ENCODE assay signal across 26 mouse cellular contexts in genomic region chr11:89055931-89056690, GRCm38 (mm10). TPM values are rescaled to one million over a fixed set of nuclear protein-coding genes. Genes with fewer than 3 reads are reported as not detected.
DNase-seq lines count a peak whose midpoint lies in the region; ATAC-seq lines count a peak whose summit lies in the region.
"Had no signal": no experiment of that assay in that cellular context is flagged by ENCODE, and none has a peak within 500 bp of the region (broad histone marks: within the 10 kb centered on the region; RNA-seq: fewer than 3 reads in every experiment).

No protein-coding gene starts in this region.

- peak overlapping the region; percentile 32 for H3K4me2 ChIP-seq in heart, embryonic 15.5 days
- H3K4me2 ChIP-seq: hindbrain, embryonic 15.5 days; liver, embryonic 13.5 days had no signal

- no peaks in the 10 kb centered on the region for H3K9me3 ChIP-seq in heart, embryonic 15.5 days (replicated peaks)
- H3K9me3 ChIP-seq: G1E; hindbrain, embryonic 15.5 days; liver, embryonic 13.5 days; megakaryocyte, embryonic 14.5 days had no signal

- H3K4me1 ChIP-seq in heart, embryonic 15.5 days (replicated peaks) = peaks cover 43% of the 10 kb centered on the region

- H3K27me3 ChIP-seq in heart, embryonic 15.5 days = no peaks in the 10 kb centered on the region
- H3K27me3 ChIP-seq: hindbrain, embryonic 15.5 days; liver, embryonic 13.5 days; megakaryocyte, embryonic 14.5 days had no signal

- ATAC-seq in heart, embryonic 15.5 days (replicated peaks; ENCODE audit: insufficient number of reproducible peaks, insufficient read depth, low FRiP score, low read depth) = no peak
- ATAC-seq: forebrain, embryonic 16.5 days had no signal

- 0 out of 2 replicates have a peak overlapping the region, but pooled peaks have one; percentile 21 for H3K9ac ChIP-seq in heart, embryonic 15.5 days
- H3K9ac ChIP-seq: hindbrain, embryonic 15.5 days; liver, embryonic 13.5 days had no signal

- H3K36me3 ChIP-seq in heart, embryonic 15.5 days = peaks cover 15% of the 10 kb centered on the region; the same call in 1 of the 2 replicates

- H3K4me3 ChIP-seq in heart, embryonic 15.5 days = peak overlapping the region; percentile 3; the same call in 1 of the 2 replicates
- H3K4me3 ChIP-seq: hindbrain, embryonic 15.5 days; liver, embryonic 13.5 days; megakaryocyte, embryonic 14.5 days had no signal

- H3K27ac ChIP-seq in heart, embryonic 15.5 days = peak overlapping the region; percentile 79
- H3K27ac ChIP-seq: hindbrain, embryonic 15.5 days; liver, embryonic 13.5 days had no signal

- 39% methylated on average over 13 of the region's 13 CpGs for WGBS in heart, embryonic 15.5 days

- peak; percentile 31 for DNase-seq in layer of hippocampus, adult 11-12 months (ENCODE audit: low spot score)
- DNase-seq in layer of hippocampus, postnatal 25 days (ENCODE audit: extremely low spot score in 1 of 2, low spot score in 1 of 2) = no peak
- peak; percentile 34 for DNase-seq in adipocyte (ENCODE audit: low spot score)
- peak; percentile 58 for DNase-seq in brain, adult 2 months (ENCODE audit: low read depth, low spot score)
- no peak for DNase-seq in liver
- no peak for DNase-seq in MN1 (ENCODE audit: low spot score)
- DNase-seq: cerebellum, adult 11 months; kidney, adult 2 months; kidney, postnatal 36 days; liver, embryonic 13.5 days; right cerebral cortex, postnatal 25 days; thymus, postnatal 25 days had no signal

RNA-seq across cellular contexts. Expression of gene Dgke, which starts 10.5 kb away (rescaled TPM):
- 10 to 100 TPM; 41.6 to 42.8 TPM for total RNA-seq in layer of hippocampus, postnatal 25 days (2021)
- polyA plus RNA-seq in heart, embryonic 15.5 days (2015; fragmentation: Nextera tagmentation; extraction: Ambion mirVana) = 5.7 and 7.4 TPM in 2 replicates

RNA-seq across cellular contexts. Expression of gene Gm525, which starts 17.5 kb away (rescaled TPM):
- total RNA-seq in layer of hippocampus, postnatal 25 days (2021) = not detected
- 1.1 and 5.0 TPM in 2 replicates for polyA plus RNA-seq in heart, embryonic 15.5 days (2015; fragmentation: Nextera tagmentation; extraction: Ambion mirVana)
- total RNA-seq: adrenal gland, adult 18-20 months; common myeloid progenitor, adult 5-6 weeks; G1E; gastrocnemius, adult 18-20 months; heart, postnatal 10 days; left cerebral cortex, adult 8-10 months; midbrain, postnatal 0 days had no signal
- polyA plus RNA-seq: embryonic facial prominence, embryonic 11.5 days; forebrain, embryonic 16.5 days; G1E; hindbrain, embryonic 15.5 days; limb, embryonic 11.5 days; liver, embryonic 13.5 days; neural tube, embryonic 11.5 days had no signal

RNA-seq across cellular contexts. Expression of gene Trim25, which starts 56.9 kb away (rescaled TPM):
- 1 to 10 TPM; 3.5 to 4.1 TPM for total RNA-seq in layer of hippocampus, postnatal 25 days (2021)
- 14.3 and 21.6 TPM in 2 replicates for polyA plus RNA-seq in heart, embryonic 15.5 days (2015; fragmentation: Nextera tagmentation; extraction: Ambion mirVana)

Comparison
In these comparisons a context has a peak if more than half of its experiments do, and no peak if none do; other contexts are left out.
1. DNase-seq: peak in layer of hippocampus, adult 11-12 months (single experiment), adipocyte (single experiment) and brain, adult 2 months (single experiment); none in layer of hippocampus, postnatal 25 days (0 of 2), liver (single experiment) and MN1 (single experiment).